Mouse (Mus musculus) layer of hippocampus, adult 9-11 months (tissue): ENCODE results near the gene Pak6.

Experiments used
- DNase-seq: peaks from one replicate; pipeline ENCODE4 v3.0.0; 2022

Gene Pak6

GRCm38 (mm10) chr2:118731981-118732380 is 68.9 kb downstream of the Pak6 start:
- no peak for DNase-seq

GRCm38 (mm10) chr2:118733341-118733740 is 70.2 kb downstream of the Pak6 start:
- DNase-seq, result peak; percentile 77

GRCm38 (mm10) chr2:118740341-118740740 is 77.2 kb downstream of the Pak6 start:
- DNase-seq, result no peak

- DNase-seq, result no peak
Measured at GRCm38 (mm10) chr2:118741183-118741582, 78.1 kb downstream of the Pak6 start.

- peak; percentile 54 for DNase-seq
Measured at GRCm38 (mm10) chr2:118743261-118743943, 80.3 kb downstream of the Pak6 start.

GRCm38 (mm10) chr2:118744621-118745020 is 81.5 kb downstream of the Pak6 start:
- no peak for DNase-seq

- DNase-seq, result peak; percentile 93
Measured at GRCm38 (mm10) chr2:118745232-118745884, 82.3 kb downstream of the Pak6 start, which contains the start of gene Inafm2. Gene Inafm2 (plus strand): TSS chr2:118745758.

GRCm38 (mm10) chr2:118745915-118746901 is 83.1 kb downstream of the Pak6 start:
- no peak for DNase-seq

- DNase-seq, result no peak
Measured at GRCm38 (mm10) chr2:118747301-118747960, 84.3 kb downstream of the Pak6 start.
